Mouse (Mus musculus): ENCODE measurements around the gene Mtmr4. TPM values are rescaled to one million over a fixed set of nuclear protein-coding genes. Genes with fewer than 3 reads are reported as not detected.
A peak's percentile ranks its signal among the peaks of the same experiment; 100 is the strongest.

Mtmr4 gene
- polyA plus RNA-seq, 1 experiment from 2014 or later = 9.4 TPM

- ATAC-seq (ENCODE audit: low FRiP score, low TSS enrichment) = peak; percentile 4; the same call in 1 of the 2 replicates
Observed at GRCm38 (mm10) chr11:87592713-87593598, 994 bp downstream of the Mtmr4 start.

GRCm38 (mm10) chr11:87595327-87595841, 3.4 kb downstream of the Mtmr4 start:
- TF ChIP-seq CTCF (IDR thresholded peaks at IDR 0.05; ENCODE audit: low read depth) (no peak; the same call in 1 of the 2 replicates), EP300 (optimal IDR thresholded peaks at IDR 0.05) (no peak)
- Histone ChIP-seq H3K27me3 (ENCODE audit: control insufficient read depth, insufficient read depth, low read length) (no peaks in the 10 kb centered on the region), H3K9ac (ENCODE audit: low read length) (peak overlapping the region; percentile 83), H3K36me3 (ENCODE audit: control insufficient read depth, insufficient read depth, low read length) (peaks cover 16% of the 10 kb centered on the region; the same call in 1 of the 2 replicates), H3K4me2 (replicated peaks; ENCODE audit: low read depth) (peak overlapping the region; percentile 98), H3K27ac (replicated peaks) (peak overlapping the region; percentile 79), H3K4me1 (replicated peaks; ENCODE audit: control insufficient read depth, insufficient read depth) (peaks cover 8% of the 10 kb centered on the region), H3K9me3 (ENCODE audit: control insufficient read depth, low read length) (no peaks in the 10 kb centered on the region), H3K4me3 (ENCODE audit: low read depth, low read length) (peak overlapping the region; percentile 69)
- DNase-seq (ENCODE audit: low spot score) (peak; percentile 94), ATAC-seq (ENCODE audit: low FRiP score, low TSS enrichment) (peak; percentile 53)
- 2% methylated on average over 33 of the region's 37 CpGs for WGBS

More at GRCm38 (mm10) chr11:87592713-87593598, 994 bp downstream of the Mtmr4 start:
- Histone ChIP-seq H3K27me3 (ENCODE audit: control insufficient read depth, insufficient read depth, low read length) (no peaks in the 10 kb centered on the region), H3K9me3 (ENCODE audit: control insufficient read depth, low read length) (no peaks in the 10 kb centered on the region), H3K27ac (replicated peaks) (peak overlapping the region; percentile 90), H3K4me3 (ENCODE audit: low read depth, low read length) (peak overlapping the region; percentile 64), H3K36me3 (ENCODE audit: control insufficient read depth, insufficient read depth, low read length) (no peaks in the 10 kb centered on the region), H3K9ac (ENCODE audit: low read length) (peak overlapping the region; percentile 72), H3K4me2 (replicated peaks; ENCODE audit: low read depth) (peak overlapping the region; percentile 63), H3K4me1 (replicated peaks; ENCODE audit: control insufficient read depth, insufficient read depth) (peaks cover 10% of the 10 kb centered on the region)
- 24% methylated on average over 13 of the region's 13 CpGs for WGBS
- peak; percentile 68 for DNase-seq (ENCODE audit: low spot score)
- no peak for TF ChIP-seq CTCF (IDR thresholded peaks at IDR 0.05; ENCODE audit: low read depth)
- no peak for TF ChIP-seq EP300 (optimal IDR thresholded peaks at IDR 0.05)

GRCm38 (mm10) chr11:87595976-87596375, 4.0 kb downstream of the Mtmr4 start:
- peaks cover 20% of the 10 kb centered on the region; the same call in 1 of the 2 replicates for H3K36me3 ChIP-seq (ENCODE audit: control insufficient read depth, insufficient read depth, low read length)
- peak overlapping the region; percentile 79 for H3K27ac ChIP-seq (replicated peaks)
- peak overlapping the region; percentile 69 for H3K4me3 ChIP-seq (ENCODE audit: low read depth, low read length)
- H3K27me3 ChIP-seq (ENCODE audit: control insufficient read depth, insufficient read depth, low read length) = no peaks in the 10 kb centered on the region
- no peaks in the 10 kb centered on the region for H3K9me3 ChIP-seq (ENCODE audit: control insufficient read depth, low read length)
- ATAC-seq (ENCODE audit: low FRiP score, low TSS enrichment) = no peak
- TF ChIP-seq EP300 (optimal IDR thresholded peaks at IDR 0.05) (no peak), CTCF (IDR thresholded peaks at IDR 0.05; ENCODE audit: low read depth) (no peak)
- 11% methylated on average over 7 of the region's 7 CpGs for WGBS
- peak overlapping the region; percentile 98 for H3K4me2 ChIP-seq (replicated peaks; ENCODE audit: low read depth)
- DNase-seq (ENCODE audit: low spot score) = no peak
- H3K4me1 ChIP-seq (replicated peaks; ENCODE audit: control insufficient read depth, insufficient read depth) = peaks cover 5% of the 10 kb centered on the region
- H3K9ac ChIP-seq (ENCODE audit: low read length) = peak overlapping the region; percentile 83

- no peak for TF ChIP-seq EP300 (optimal IDR thresholded peaks at IDR 0.05)
- TF ChIP-seq CTCF (IDR thresholded peaks at IDR 0.05; ENCODE audit: low read depth) = no peak
- peak overlapping the region; percentile 98 for H3K4me2 ChIP-seq (replicated peaks; ENCODE audit: low read depth)
- 44% methylated on average over 2 of the region's 2 CpGs for WGBS
- no peak for DNase-seq (ENCODE audit: low spot score)
- H3K9me3 ChIP-seq (ENCODE audit: control insufficient read depth, low read length) = no peaks in the 10 kb centered on the region
- peak overlapping the region; percentile 83 for H3K9ac ChIP-seq (ENCODE audit: low read length)
- H3K4me1 ChIP-seq (replicated peaks; ENCODE audit: control insufficient read depth, insufficient read depth) = peaks cover 5% of the 10 kb centered on the region
- H3K4me3 ChIP-seq (ENCODE audit: low read depth, low read length) = peak overlapping the region; percentile 69; the same call in 1 of the 2 replicates
- no peak overlapping the region for H3K27ac ChIP-seq (replicated peaks)
- ATAC-seq (ENCODE audit: low FRiP score, low TSS enrichment) = no peak
- no peaks in the 10 kb centered on the region for H3K27me3 ChIP-seq (ENCODE audit: control insufficient read depth, insufficient read depth, low read length)
- H3K36me3 ChIP-seq (ENCODE audit: control insufficient read depth, insufficient read depth, low read length) = peaks cover 23% of the 10 kb centered on the region; the same call in 1 of the 2 replicates
Observed at GRCm38 (mm10) chr11:87596492-87596891, 4.5 kb downstream of the Mtmr4 start.

- no peak overlapping the region for H3K27ac ChIP-seq (replicated peaks)
Observed at GRCm38 (mm10) chr11:87597061-87597460, 5.1 kb downstream of the Mtmr4 start.

More at GRCm38 (mm10) chr11:87597061-87597460, 5.1 kb downstream of the Mtmr4 start:
- Histone ChIP-seq H3K36me3 (ENCODE audit: control insufficient read depth, insufficient read depth, low read length) (peaks cover 27% of the 10 kb centered on the region; the same call in 1 of the 2 replicates), H3K9ac (ENCODE audit: low read length) (no peak overlapping the region), H3K4me3 (ENCODE audit: low read depth, low read length) (no peak overlapping the region), H3K9me3 (ENCODE audit: control insufficient read depth, low read length) (no peaks in the 10 kb centered on the region), H3K4me1 (replicated peaks; ENCODE audit: control insufficient read depth, insufficient read depth) (peaks cover 5% of the 10 kb centered on the region), H3K27me3 (ENCODE audit: control insufficient read depth, insufficient read depth, low read length) (no peaks in the 10 kb centered on the region), H3K4me2 (replicated peaks; ENCODE audit: low read depth) (no peak overlapping the region)
- DNase-seq (ENCODE audit: low spot score) = no peak
- ATAC-seq (ENCODE audit: low FRiP score, low TSS enrichment) = no peak
- TF ChIP-seq EP300 (optimal IDR thresholded peaks at IDR 0.05) (no peak), CTCF (IDR thresholded peaks at IDR 0.05; ENCODE audit: low read depth) (no peak)

Measured in stomach, postnatal 0 days (tissue).